Mouse (Mus musculus): ENCODE data around the gene Prl7d1.
"Not testable (repeated sequence)": the region's sequence is repeated elsewhere in the genome, so short reads cannot be mapped to it uniquely, and the experiment has no call there.

Gene Prl7d1

DNA sequence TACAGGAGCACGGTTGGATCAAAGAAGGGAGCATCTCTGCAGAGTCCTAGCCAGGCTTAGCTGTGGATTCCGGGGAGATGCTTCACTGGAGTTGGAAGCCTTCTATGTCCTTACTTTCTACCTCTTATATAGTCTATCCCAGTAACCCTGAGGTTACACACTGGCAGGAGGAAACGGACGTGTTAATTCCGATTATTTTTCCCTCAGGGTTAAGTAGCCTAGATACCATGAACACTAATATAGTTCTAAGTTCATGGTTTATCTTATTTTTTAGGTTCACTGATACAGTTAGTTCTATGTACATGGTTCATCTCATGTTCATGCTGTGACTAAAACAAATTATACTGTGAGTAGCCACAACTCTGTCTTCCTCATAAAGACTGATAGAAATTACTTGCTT lies at the start of gene Prl7d1:
Gene Prl7d1, minus strand, starts transcription at position 101 of the 400 bp plus-strand sequence.
- no peak for DNase-seq (ENCODE audit: low spot score in 2 of 2)

DNA sequence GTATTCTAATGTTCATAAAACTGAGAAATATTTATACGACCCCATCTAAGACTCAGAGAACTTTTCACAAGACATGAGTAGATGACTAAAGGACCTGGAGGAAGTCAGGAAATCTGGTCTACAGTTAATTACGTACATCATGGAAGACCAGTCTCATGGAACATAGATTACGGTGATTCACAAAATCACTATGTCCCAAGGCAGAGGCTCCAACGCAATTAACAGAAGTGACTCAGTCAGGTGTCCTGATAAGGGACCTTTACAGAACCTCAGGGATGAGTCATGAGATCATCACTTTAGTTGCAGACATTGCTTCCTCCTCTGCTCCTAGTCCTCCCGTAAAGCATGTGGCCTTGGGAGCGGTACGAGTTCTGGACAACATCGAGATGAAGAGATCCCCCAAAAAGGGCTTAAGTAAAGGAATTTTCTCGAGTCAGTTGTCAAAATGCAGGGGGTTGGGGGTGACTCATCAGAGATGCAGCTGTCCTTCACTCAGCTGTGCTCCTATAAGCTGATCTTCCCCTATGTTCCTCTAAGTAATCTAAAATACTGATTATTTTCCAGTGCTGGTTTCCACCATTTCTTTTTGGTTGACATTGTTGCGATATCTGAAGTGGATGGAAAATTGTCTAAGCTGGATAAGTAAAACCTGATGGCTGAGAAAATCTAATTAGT lies 18.1 kb upstream of the Prl7d1 start:
- no peak for DNase-seq (ENCODE audit: low spot score in 2 of 2)

DNA sequence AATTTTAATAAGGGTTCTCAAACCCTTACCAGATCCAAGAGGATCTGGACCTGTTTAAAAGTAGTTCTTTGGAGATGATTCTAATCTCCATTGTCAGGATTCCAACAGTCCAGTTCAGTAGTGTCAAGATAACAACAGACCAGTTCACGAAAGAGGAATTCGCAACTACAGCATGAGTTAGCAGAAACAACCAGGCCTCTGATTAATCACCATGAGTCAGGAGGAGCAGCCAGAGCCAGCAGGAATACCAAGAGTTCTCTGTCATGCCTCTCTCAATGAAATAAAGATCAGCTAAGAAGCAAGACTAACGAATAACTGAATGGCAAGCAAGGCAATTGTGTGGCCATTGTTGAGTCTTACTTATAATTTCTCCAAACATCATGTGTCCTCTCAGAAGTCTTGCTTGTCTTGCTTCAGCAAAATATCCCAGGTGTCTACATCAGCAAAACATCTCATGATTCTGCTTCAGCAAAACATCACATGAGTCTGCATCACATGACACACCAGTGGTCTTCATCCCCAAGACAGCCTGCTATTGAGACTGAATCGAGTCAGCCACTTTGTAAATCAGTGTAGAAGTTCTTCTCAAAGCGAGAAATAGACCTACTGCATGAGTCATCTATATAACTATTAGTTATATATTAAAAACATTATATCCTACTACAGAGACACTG lies 13.9 kb upstream of the Prl7d1 start:
- not testable (repeated sequence) for DNase-seq (ENCODE audit: low spot score in 2 of 2)

DNA sequence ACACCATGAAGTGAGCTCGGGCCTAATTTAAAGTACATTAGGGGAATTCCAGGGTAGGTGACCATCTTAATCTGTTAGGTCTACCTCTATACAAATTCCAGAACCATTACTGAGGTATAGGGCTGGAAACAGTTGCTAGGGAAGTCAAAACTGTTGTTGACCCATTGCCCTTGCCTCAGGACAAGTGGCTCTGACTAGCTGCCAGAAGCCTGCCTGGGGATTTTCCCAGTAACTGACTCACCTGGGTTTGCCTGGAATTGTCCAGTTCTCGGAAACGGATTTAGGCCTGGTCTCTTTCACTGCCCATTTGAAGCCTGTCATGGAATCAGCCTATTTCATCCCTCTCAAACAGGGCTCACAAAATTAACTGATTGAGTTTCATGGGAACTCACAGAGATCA lies 8.5 kb upstream of the Prl7d1 start:
- DNase-seq (ENCODE audit: low spot score in 2 of 2), result not testable (repeated sequence)

DNA sequence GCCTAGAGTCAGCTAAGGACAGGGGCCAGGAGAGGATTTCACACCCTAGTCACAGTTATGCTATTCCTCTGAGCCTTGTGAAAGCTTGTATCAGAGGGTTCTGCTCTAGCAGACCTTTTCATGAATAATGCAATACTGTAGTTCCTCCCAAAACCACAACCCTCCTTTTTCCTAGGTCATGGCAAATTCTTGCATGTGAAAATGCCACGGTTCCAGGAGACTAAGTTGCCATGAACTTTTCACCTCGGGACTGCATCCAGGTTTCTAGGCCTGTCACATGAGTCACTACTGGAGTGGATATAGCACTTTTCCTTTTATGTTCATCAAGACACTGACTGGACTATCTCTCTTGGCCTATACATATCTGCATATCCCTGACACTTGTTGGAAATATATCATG lies 10.0 kb downstream of the Prl7d1 start:
- no peak for DNase-seq (ENCODE audit: low spot score in 2 of 2)

DNA sequence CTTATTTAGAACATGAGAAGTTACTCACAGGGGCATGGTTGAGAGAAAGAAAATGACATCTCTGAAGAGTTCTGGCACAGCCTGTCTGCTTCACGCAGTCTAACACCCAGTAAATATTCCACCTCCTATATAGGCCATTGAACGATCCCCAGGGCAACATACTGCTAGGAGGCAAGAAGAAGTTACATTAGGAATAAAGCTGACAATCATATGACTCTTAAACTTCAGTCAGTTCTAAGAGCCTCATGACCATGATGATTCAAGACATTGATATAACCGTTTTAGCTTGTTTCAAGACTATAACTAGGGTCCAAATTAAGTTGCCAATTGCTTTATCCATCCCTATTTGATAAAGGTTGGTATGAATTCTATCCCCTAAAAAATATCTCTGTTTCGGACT lies 48.6 kb downstream of the Prl7d1 start, which contains the start of gene Prl7a2:
Gene Prl7a2, minus strand, starts transcription at position 101 of the 400 bp plus-strand sequence.
- no peak for DNase-seq (ENCODE audit: low spot score in 2 of 2)

DNA sequence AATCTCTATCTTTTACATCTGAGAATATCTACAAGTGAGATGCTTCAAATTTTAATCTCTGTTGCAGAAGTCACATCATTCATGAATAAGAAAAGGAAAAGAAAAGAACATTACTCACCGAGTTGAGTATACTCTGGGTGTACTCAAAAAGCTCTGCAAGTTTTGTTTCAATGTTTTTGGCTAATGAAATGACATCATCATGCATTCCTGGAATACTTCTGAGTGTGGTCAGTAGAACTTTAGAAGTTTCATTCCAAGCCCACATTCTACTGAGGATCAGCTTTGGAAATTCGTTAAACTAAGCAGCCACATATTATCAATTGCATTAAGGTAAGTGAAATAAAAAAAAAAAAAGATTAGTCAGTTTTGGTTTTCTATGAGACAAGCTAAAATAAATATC lies 55.8 kb downstream of the Prl7d1 start:
- DNase-seq (ENCODE audit: low spot score in 2 of 2), result no peak
